Mouse (Mus musculus) stomach, postnatal 0 days (tissue): ENCODE measurements at regions not wholly inside any gene's neighbourhood (a gene's known extent, or its start where the extent isn't known, plus 50 kb on each side); places are given as distances from the start of the nearest gene placed in this dataset.
A peak's percentile ranks its signal among the peaks of the same experiment; 100 is the strongest.

ENCODE experiments used
- ATAC-seq: fragments of 200-750 bp; cut with Nextera tagmentation; 2 replicates; pipeline ENCODE4 v1.8.0; 2017; ENCODE audit not compliant: low FRiP score, low TSS enrichment
- DNase-seq: peaks from one replicate; pipeline ENCODE4 v3.0.0-alpha.2; 2016; ENCODE audit warnings: low spot score
- H3K27ac ChIP-seq: fragments of 300-500 bp; sonication (generic); replicated peaks from 2 replicates; pipeline ENCODE4 v1.5.1; 2014; ENCODE audit warnings: mild to moderate bottlenecking, control low read depth
- H3K27me3 ChIP-seq: fragments of 300-500 bp; sonication (generic); 2 replicates; pipeline ENCODE4 v1.6.1; 2014; ENCODE audit warnings: low read length; ENCODE audit not compliant: control insufficient read depth, insufficient read depth
- H3K36me3 ChIP-seq: fragments of 300-500 bp; sonication (generic); 2 replicates; pipeline ENCODE4 v1.6.1; 2014; ENCODE audit warnings: low read length, mixed read lengths; ENCODE audit not compliant: control insufficient read depth, insufficient read depth
- H3K4me1 ChIP-seq: fragments of 300-500 bp; sonication (generic); replicated peaks from 2 replicates; pipeline ENCODE4 v1.6.1; 2014; ENCODE audit warnings: antibody characterized with exemption; ENCODE audit not compliant: control insufficient read depth, insufficient read depth
- H3K4me2 ChIP-seq: fragments of 300-500 bp; sonication (generic); replicated peaks from 2 replicates; pipeline ENCODE4 v1.6.1; 2014; ENCODE audit warnings: low read depth, mild to moderate bottlenecking, control low read depth, moderate library complexity
- H3K4me3 ChIP-seq: fragments of 300-500 bp; sonication (generic); 2 replicates; pipeline ENCODE4 v1.5.1; 2014; ENCODE audit warnings: low read depth, low read length, control low read depth
- H3K9ac ChIP-seq: fragments of 300-500 bp; sonication (generic); 2 replicates; pipeline ENCODE4 v1.6.1; 2014; ENCODE audit warnings: mild to moderate bottlenecking, low read length, control low read depth, mixed read lengths
- H3K9me3 ChIP-seq: fragments of 300-500 bp; sonication (generic); 2 replicates; pipeline ENCODE4 v1.6.1; 2016; ENCODE audit warnings: low read length; ENCODE audit not compliant: control insufficient read depth
- CTCF ChIP-seq: IDR thresholded peaks from 2 replicates; pipeline ENCODE4 v1.5.1; 2016; ENCODE audit warnings: antibody characterized with exemption, low read depth, mild to moderate bottlenecking, moderate library complexity
- EP300 ChIP-seq: optimal IDR thresholded peaks from 2 replicates; pipeline ENCODE3; 2016; ENCODE audit warnings: antibody characterized with exemption
- WGBS: fragments of 180-500 bp; shearing (Covaris S2); extraction: QIAGEN DNeasy Blood & Tissue Kit; methylation state at CpG from one replicate; pipeline ENCODE4 v1.1.7; 2014; 5-methylcytosine and 5-hydroxymethylcytosine counted together

GRCm38 (mm10) chr11:39934216-39934615 is 760.8 kb downstream of the Mat2b start:
- H3K27me3 ChIP-seq = no peaks in the 10 kb centered on the region
- H3K27ac ChIP-seq = no peak overlapping the region
- no peak for DNase-seq
- H3K9ac ChIP-seq = no peak overlapping the region
- no peak for ATAC-seq
- H3K4me2 ChIP-seq = no peak overlapping the region
- H3K9me3 ChIP-seq = no peaks in the 10 kb centered on the region
- WGBS = 58% methylated on average over 2 of the region's 2 CpGs
- H3K4me1 ChIP-seq = no peaks in the 10 kb centered on the region
- TF ChIP-seq EP300 = no peak
- TF ChIP-seq CTCF = no peak
- H3K4me3 ChIP-seq = no peak overlapping the region
- H3K36me3 ChIP-seq = no peaks in the 10 kb centered on the region

GRCm38 (mm10) chr11:39923977-39924527 is 771.0 kb downstream of the Mat2b start:
- H3K36me3 ChIP-seq = no peaks in the 10 kb centered on the region
- DNase-seq = no peak
- no peaks in the 10 kb centered on the region for H3K9me3 ChIP-seq
- no peak overlapping the region for H3K4me3 ChIP-seq
- no peak overlapping the region for H3K9ac ChIP-seq
- no peaks in the 10 kb centered on the region for H3K4me1 ChIP-seq
- 25% methylated on average over 6 of the region's 6 CpGs for WGBS
- TF ChIP-seq CTCF (no peak), EP300 (no peak)
- H3K27ac ChIP-seq = no peak overlapping the region
- H3K4me2 ChIP-seq = no peak overlapping the region
- no peak for ATAC-seq
- H3K27me3 ChIP-seq = no peaks in the 10 kb centered on the region

GRCm38 (mm10) chr11:39917716-39918347 is 777.2 kb downstream of the Mat2b start:
- TF ChIP-seq CTCF (no peak), EP300 (no peak)
- ATAC-seq (peak; percentile 77; the same call in 1 of the 2 replicates), DNase-seq (peak; percentile 50)
- no peaks in the 10 kb centered on the region for H3K9me3 ChIP-seq
- WGBS = 58% methylated on average over 3 of the region's 3 CpGs
- no peak overlapping the region for H3K27ac ChIP-seq
- H3K4me3 ChIP-seq = no peak overlapping the region
- no peaks in the 10 kb centered on the region for H3K36me3 ChIP-seq
- H3K4me2 ChIP-seq = no peak overlapping the region
- H3K27me3 ChIP-seq = no peaks in the 10 kb centered on the region
- no peaks in the 10 kb centered on the region for H3K4me1 ChIP-seq
- H3K9ac ChIP-seq = no peak overlapping the region

GRCm38 (mm10) chr11:39899644-39900225 is 795.3 kb downstream of the Mat2b start:
- no peak overlapping the region for H3K4me2 ChIP-seq
- TF ChIP-seq EP300 (no peak), CTCF (no peak)
- H3K9me3 ChIP-seq = no peaks in the 10 kb centered on the region
- H3K4me3 ChIP-seq = no peak overlapping the region
- no peaks in the 10 kb centered on the region for H3K36me3 ChIP-seq
- no peak overlapping the region for H3K27ac ChIP-seq
- DNase-seq (no peak), ATAC-seq (no peak)
- no peak overlapping the region for H3K9ac ChIP-seq
- 77% methylated on average over 6 of the region's 6 CpGs for WGBS
- no peaks in the 10 kb centered on the region for H3K27me3 ChIP-seq
- H3K4me1 ChIP-seq = no peaks in the 10 kb centered on the region

- H3K4me2 ChIP-seq = no peak overlapping the region
- no peaks in the 10 kb centered on the region for H3K27me3 ChIP-seq
- no peak for ATAC-seq
- H3K4me1 ChIP-seq = no peaks in the 10 kb centered on the region
- WGBS = 74% methylated on average over 1 of the region's 1 CpGs
- no peak for DNase-seq
- H3K36me3 ChIP-seq = no peaks in the 10 kb centered on the region
- TF ChIP-seq CTCF (no peak), EP300 (no peak)
- no peaks in the 10 kb centered on the region for H3K9me3 ChIP-seq
- no peak overlapping the region for H3K9ac ChIP-seq
- H3K27ac ChIP-seq = no peak overlapping the region
- H3K4me3 ChIP-seq = no peak overlapping the region
Observed at GRCm38 (mm10) chr11:39883305-39883704, 811.7 kb downstream of the Mat2b start.

GRCm38 (mm10) chr11:39868451-39868979 is 826.5 kb downstream of the Mat2b start:
- Histone ChIP-seq H3K9ac (no peak overlapping the region), H3K4me1 (no peaks in the 10 kb centered on the region), H3K9me3 (no peaks in the 10 kb centered on the region), H3K27me3 (no peaks in the 10 kb centered on the region), H3K4me3 (no peak overlapping the region), H3K27ac (no peak overlapping the region), H3K4me2 (no peak overlapping the region), H3K36me3 (no peaks in the 10 kb centered on the region)
- WGBS = 64% methylated on average over 6 of the region's 6 CpGs
- TF ChIP-seq CTCF (no peak), EP300 (no peak)
- ATAC-seq (no peak), DNase-seq (no peak)
